Mouse (Mus musculus) bone marrow, adult 2 months (tissue): ENCODE results near the gene Atl2. TPM values are rescaled to one million over a fixed set of nuclear protein-coding genes. Genes with fewer than 3 reads are reported as not detected.

Experiments
- H3K27ac ChIP-seq: fragments of 200-500 bp; 2 replicates; pipeline ENCODE4 v1.5.1; 2012; ENCODE audit warnings: low read depth, mild to moderate bottlenecking, control low read depth, inconsistent platforms, low read length; ENCODE audit not compliant: control insufficient read depth, poor library complexity, insufficient read depth
- H3K4me1 ChIP-seq: fragments of 200-500 bp; 2 replicates; pipeline ENCODE4 v1.6.1; 2011; ENCODE audit warnings: low read length; ENCODE audit not compliant: control insufficient read depth, insufficient read depth
- H3K4me3 ChIP-seq: fragments of 200-500 bp; replicated peaks from 2 replicates; pipeline ENCODE3; 2011; ENCODE audit warnings: mild to moderate bottlenecking, low read depth, low read length, control low read depth; ENCODE audit not compliant: control insufficient read depth
- CTCF ChIP-seq: fragments of 200-500 bp; IDR thresholded peaks from 2 replicates; pipeline ENCODE4 v1.5.1; 2011; ENCODE audit warnings: low read length, control low read depth; ENCODE audit not compliant: control insufficient read depth, insufficient read depth
- POLR2A ChIP-seq: fragments of 200-500 bp; IDR thresholded peaks from 2 replicates; pipeline ENCODE4 v1.6.1; 2011; ENCODE audit warnings: low read depth, mild to moderate bottlenecking, control low read depth, low read length, borderline replicate concordance; ENCODE audit not compliant: control insufficient read depth
- WGBS: fragments of 180-500 bp; shearing (Covaris S2); methylation state at CpG from one replicate; pipeline ENCODE4 v1.1.7; 2018; 5-methylcytosine and 5-hydroxymethylcytosine counted together
- polyA plus RNA-seq: library from polyadenylated mRNA; stranded (reverse); fragments of >200 nt; gene quantifications from 2 replicates; pipeline ENCODE4 v1.2.4, GENCODE M21; 2011; ENCODE audit warnings: low replicate concordance; ENCODE audit not compliant: missing spikeins, insufficient read depth, insufficient read length

Gene Atl2
- polyA plus RNA-seq, 1 experiment, result 26.7 TPM

- TF ChIP-seq POLR2A, result no peak
- TF ChIP-seq CTCF, result no peak
- 65% methylated on average over 3 of the region's 3 CpGs for WGBS
- Histone ChIP-seq H3K4me1 (no peaks in the 10 kb centered on the region; the same call in 1 of the 2 replicates), H3K27ac (no peak overlapping the region), H3K4me3 (no peak overlapping the region)
These were observed 30.6 kb upstream of the Atl2 start for GRCm38 (mm10) chr17:79926486-79926885.

- H3K4me1 ChIP-seq, result no peaks in the 10 kb centered on the region; the same call in 1 of the 2 replicates
- TF ChIP-seq POLR2A, result no peak
- TF ChIP-seq CTCF, result no peak
- no peak overlapping the region for H3K4me3 ChIP-seq
- 74% methylated on average over 11 of the region's 11 CpGs for WGBS
- H3K27ac ChIP-seq, result peak overlapping the region; percentile 36
These were observed 30.0 kb upstream of the Atl2 start for GRCm38 (mm10) chr17:79925865-79926421.

- 81% methylated on average over 2 of the region's 2 CpGs for WGBS
These were observed 24.4 kb upstream of the Atl2 start for GRCm38 (mm10) chr17:79920355-79920754.

GRCm38 (mm10) chr17:79919566-79920350 is 23.8 kb upstream of the Atl2 start:
- TF ChIP-seq CTCF (no peak), POLR2A (no peak)
- no peak overlapping the region for H3K27ac ChIP-seq
- 54% methylated on average over 15 of the region's 15 CpGs for WGBS
- no peak overlapping the region for H3K4me3 ChIP-seq
- H3K4me1 ChIP-seq, result peaks cover 2% of the 10 kb centered on the region

More at GRCm38 (mm10) chr17:79920355-79920754, 24.4 kb upstream of the Atl2 start:
- no peak for TF ChIP-seq CTCF
- H3K4me1 ChIP-seq, result peaks cover 2% of the 10 kb centered on the region
- H3K27ac ChIP-seq, result no peak overlapping the region
- H3K4me3 ChIP-seq, result no peak overlapping the region

- no peak overlapping the region for H3K27ac ChIP-seq
- 57% methylated on average over 9 of the region's 9 CpGs for WGBS
- TF ChIP-seq POLR2A (no peak), CTCF (no peak)
- H3K4me1 ChIP-seq, result peaks cover 2% of the 10 kb centered on the region
- no peak overlapping the region for H3K4me3 ChIP-seq
These were observed 22.6 kb upstream of the Atl2 start for GRCm38 (mm10) chr17:79918484-79919004.

GRCm38 (mm10) chr17:79916996-79917395 is 21.1 kb upstream of the Atl2 start:
- H3K4me3 ChIP-seq, result no peak overlapping the region
- TF ChIP-seq CTCF (no peak), POLR2A (no peak)
- no peak overlapping the region for H3K27ac ChIP-seq
- 19% methylated on average over 9 of the region's 9 CpGs for WGBS
- H3K4me1 ChIP-seq, result peaks cover 2% of the 10 kb centered on the region

GRCm38 (mm10) chr17:79912174-79912573 is 16.3 kb upstream of the Atl2 start:
- Histone ChIP-seq H3K27ac (no peak overlapping the region), H3K4me1 (peaks cover 2% of the 10 kb centered on the region), H3K4me3 (no peak overlapping the region)
- 62% methylated on average over 2 of the region's 2 CpGs for WGBS
- TF ChIP-seq POLR2A, result no peak
- no peak for TF ChIP-seq CTCF

- H3K27ac ChIP-seq, result no peak overlapping the region
- 57% methylated on average over 3 of the region's 3 CpGs for WGBS
- no peak overlapping the region for H3K4me3 ChIP-seq
- no peaks in the 10 kb centered on the region; the same call in 1 of the 2 replicates for H3K4me1 ChIP-seq
- TF ChIP-seq CTCF (no peak), POLR2A (no peak)
These were observed 15.8 kb upstream of the Atl2 start for GRCm38 (mm10) chr17:79911718-79912117.

- WGBS, result 80% methylated on average over 12 of the region's 12 CpGs
These were observed 13.6 kb upstream of the Atl2 start for GRCm38 (mm10) chr17:79909571-79909970.

More at GRCm38 (mm10) chr17:79909571-79909970, 13.6 kb upstream of the Atl2 start:
- TF ChIP-seq CTCF (no peak), POLR2A (no peak)
- Histone ChIP-seq H3K4me3 (no peak overlapping the region), H3K4me1 (no peaks in the 10 kb centered on the region), H3K27ac (no peak overlapping the region)
